Comparison of ENCODE assay signal across 9 mouse cellular contexts in genomic region chr17:34555483-34555882, GRCm38 (mm10). TPM values are rescaled to one million over a fixed set of nuclear protein-coding genes. Genes with fewer than 3 reads are reported as not detected.
DNase-seq lines count a peak whose midpoint lies in the region; ATAC-seq lines count a peak whose summit lies in the region.
"Had no signal": no experiment of that assay in that cellular context is flagged by ENCODE, and none has a peak within 500 bp of the region (broad histone marks: within the 10 kb centered on the region; RNA-seq: fewer than 3 reads in every experiment).

No protein-coding gene starts in this region.

- ATAC-seq in kidney, embryonic 16.5 days (ENCODE audit: low FRiP score, low TSS enrichment) = peak; percentile 31; the same call in 1 of the 2 replicates
- no peak for ATAC-seq in liver, embryonic 13.5 days (ENCODE audit: low read depth)

- no peak overlapping the region for H3K4me2 ChIP-seq in kidney, embryonic 16.5 days (replicated peaks; ENCODE audit: low read depth, low read length)
- no peak overlapping the region for H3K4me2 ChIP-seq in liver, embryonic 13.5 days
- H3K4me2 ChIP-seq: limb, embryonic 15.5 days had no signal

- peak; percentile 72 to 75 for DNase-seq in CD8-positive naive resting alpha-beta T cell, adult 2 months (ENCODE audit: low read depth in 2 of 2, low spot score in 2 of 2)
- DNase-seq in R1 (ENCODE audit: low read depth, low spot score) = peak; percentile 73
- peak; percentile 89 to 91 for DNase-seq in cerebellum, postnatal 10 days
- DNase-seq in gastrocnemius, postnatal 14 days = peak; percentile 77
- peak; percentile 58 for DNase-seq in liver, embryonic 13.5 days
- DNase-seq in retina, postnatal 1 day = peak; percentile 79
- peak; percentile 84 for DNase-seq in urinary bladder, postnatal 14 days (ENCODE audit: low spot score)

- no peaks in the 10 kb centered on the region for H3K9me3 ChIP-seq in kidney, embryonic 16.5 days (ENCODE audit: low read length)
- H3K9me3 ChIP-seq in liver, embryonic 13.5 days (replicated peaks) = no peaks in the 10 kb centered on the region
- H3K9me3 ChIP-seq: limb, embryonic 15.5 days had no signal

- WGBS in kidney, embryonic 16.5 days = 23% methylated on average over 5 of the region's 5 CpGs
- 20% methylated on average over 5 of the region's 5 CpGs for WGBS in liver, embryonic 13.5 days (ENCODE audit: insufficient replicate concordance)

- H3K36me3 ChIP-seq in kidney, embryonic 16.5 days (ENCODE audit: insufficient read depth, low read length) = no peaks in the 10 kb centered on the region
- H3K36me3 ChIP-seq in liver, embryonic 13.5 days = no peaks in the 10 kb centered on the region
- H3K36me3 ChIP-seq: limb, embryonic 15.5 days had no signal

- H3K27me3 ChIP-seq in kidney, embryonic 16.5 days (ENCODE audit: insufficient read depth, low read length) = no peaks in the 10 kb centered on the region
- peaks cover 7% of the 10 kb centered on the region; the same call in 1 of the 2 replicates for H3K27me3 ChIP-seq in liver, embryonic 13.5 days
- H3K27me3 ChIP-seq: limb, embryonic 15.5 days had no signal

- H3K27ac ChIP-seq in kidney, embryonic 16.5 days (ENCODE audit: low read length) = no peak overlapping the region
- H3K27ac ChIP-seq in liver, embryonic 13.5 days = no peak overlapping the region
- H3K27ac ChIP-seq: limb, embryonic 15.5 days had no signal

- H3K9ac ChIP-seq in kidney, embryonic 16.5 days (replicated peaks; ENCODE audit: low read length) = no peak overlapping the region
- no peak overlapping the region for H3K9ac ChIP-seq in liver, embryonic 13.5 days
- H3K9ac ChIP-seq: limb, embryonic 15.5 days had no signal

- intact Hi-C loops in gastrocnemius, postnatal 14 days (cut with DNase I; ENCODE audit: low total_unique reads) = loop anchor here (5.0 kb wide), 1 partner anchor 118 kb away; no protein-coding TSS in a partner anchor

- H3K4me3 ChIP-seq in kidney, embryonic 16.5 days (ENCODE audit: low read length) = no peak overlapping the region
- no peak overlapping the region for H3K4me3 ChIP-seq in liver, embryonic 13.5 days (replicated peaks)
- H3K4me3 ChIP-seq: limb, embryonic 15.5 days had no signal

- no peaks in the 10 kb centered on the region for H3K4me1 ChIP-seq in kidney, embryonic 16.5 days (ENCODE audit: insufficient read depth, low read length)
- peaks cover 9% of the 10 kb centered on the region for H3K4me1 ChIP-seq in liver, embryonic 13.5 days (replicated peaks)
- H3K4me1 ChIP-seq: limb, embryonic 15.5 days had no signal

RNA-seq across cellular contexts. Expression of gene Notch4, which starts 8.6 kb away (rescaled TPM):
- 10 to 100 TPM; 15.7 to 27.3 TPM for total RNA-seq in gastrocnemius, postnatal 14 days (2021)
- polyA plus RNA-seq in kidney, embryonic 16.5 days (2015; fragmentation: Nextera tagmentation; extraction: Ambion mirVana) = 7.6 and 12.0 TPM in 2 replicates
- polyA plus RNA-seq in liver, embryonic 13.5 days (2015; fragmentation: Nextera tagmentation; extraction: Ambion mirVana) = 0.43 and 0.55 TPM in 2 replicates

RNA-seq across cellular contexts. Expression of gene Gpsm3, which starts 34.1 kb away (rescaled TPM):
- 1 to 10 TPM; 3.1 to 3.6 TPM for total RNA-seq in gastrocnemius, postnatal 14 days (2021)
- 21.5 and 25.6 TPM in 2 replicates for polyA plus RNA-seq in kidney, embryonic 16.5 days (2015; fragmentation: Nextera tagmentation; extraction: Ambion mirVana)
- 8.5 and 8.9 TPM in 2 replicates for polyA plus RNA-seq in liver, embryonic 13.5 days (2015; fragmentation: Nextera tagmentation; extraction: Ambion mirVana)

RNA-seq across cellular contexts. Expression of gene Pbx2, which starts 35.6 kb away (rescaled TPM):
- 10 to 100 TPM; 17.3 to 17.9 TPM for total RNA-seq in gastrocnemius, postnatal 14 days (2021)
- polyA plus RNA-seq in kidney, embryonic 16.5 days (2015; fragmentation: Nextera tagmentation; extraction: Ambion mirVana) = 13.1 and 15.6 TPM in 2 replicates
- polyA plus RNA-seq in liver, embryonic 13.5 days (2015; fragmentation: Nextera tagmentation; extraction: Ambion mirVana) = 3.8 TPM in 2 replicates

RNA-seq across cellular contexts. Expression of gene Btnl6, which starts 38.3 kb away (rescaled TPM):
- not detected for total RNA-seq in gastrocnemius, postnatal 14 days (2021)
- polyA plus RNA-seq in kidney, embryonic 16.5 days (2015; fragmentation: Nextera tagmentation; extraction: Ambion mirVana) = not detected in 2 replicates
- not detected in 2 replicates for polyA plus RNA-seq in liver, embryonic 13.5 days (2015; fragmentation: Nextera tagmentation; extraction: Ambion mirVana)
- polyA plus RNA-seq: limb, embryonic 15.5 days had no signal

RNA-seq across cellular contexts. Expression of gene Ager, which starts 42.2 kb away (rescaled TPM):
- under 1 TPM; 0.44 to 0.55 TPM for total RNA-seq in gastrocnemius, postnatal 14 days (2021)
- 8.8 and 16.8 TPM in 2 replicates for polyA plus RNA-seq in kidney, embryonic 16.5 days (2015; fragmentation: Nextera tagmentation; extraction: Ambion mirVana)
- polyA plus RNA-seq in liver, embryonic 13.5 days (2015; fragmentation: Nextera tagmentation; extraction: Ambion mirVana) = 0.68 and 0.72 TPM in 2 replicates
